Mouse (Mus musculus) liver, embryonic 16.5 days (tissue): ENCODE results near the gene Gm45717. TPM values are rescaled to one million over a fixed set of nuclear protein-coding genes. Genes with fewer than 3 reads are reported as not detected.
"Not testable (repeated sequence)": the region's sequence is repeated elsewhere in the genome, so short reads cannot be mapped to it uniquely, and the experiment has no call there.

Experiments used
- ATAC-seq: fragments of 200-750 bp; cut with Nextera tagmentation; 2 replicates; pipeline ENCODE4 v1.8.0; 2017; ENCODE audit warnings: low read depth, mild to moderate bottlenecking, moderate number of reproducible peaks, moderate library complexity
- H3K27ac ChIP-seq: fragments of 300-500 bp; sonication (generic); 2 replicates; pipeline ENCODE4 v1.5.1; 2014; ENCODE audit warnings: mild to moderate bottlenecking, low read length
- H3K27me3 ChIP-seq: fragments of 300-500 bp; sonication (generic); 2 replicates; pipeline ENCODE4 v1.6.1; 2014; ENCODE audit warnings: low read depth, low read length, mixed read lengths; ENCODE audit not compliant: control insufficient read depth, insufficient read depth
- H3K36me3 ChIP-seq: fragments of 300-500 bp; sonication (generic); 2 replicates; pipeline ENCODE4 v1.6.1; 2014; ENCODE audit warnings: mild to moderate bottlenecking; ENCODE audit not compliant: control insufficient read depth, insufficient read depth
- H3K4me1 ChIP-seq: fragments of 300-500 bp; sonication (generic); 2 replicates; pipeline ENCODE4 v1.6.1; 2014; ENCODE audit warnings: low read depth, low read length, mixed read lengths; ENCODE audit not compliant: control insufficient read depth
- H3K4me2 ChIP-seq: fragments of 300-500 bp; sonication (generic); 2 replicates; pipeline ENCODE4 v1.6.1; 2014; ENCODE audit warnings: low read depth, low read length, mixed read lengths
- H3K4me3 ChIP-seq: fragments of 300-500 bp; sonication (generic); 2 replicates; pipeline ENCODE4 v1.5.1; 2014; ENCODE audit warnings: low read depth, mild to moderate bottlenecking, low read length
- H3K9ac ChIP-seq: fragments of 300-500 bp; sonication (generic); 2 replicates; pipeline ENCODE4 v1.6.1; 2014; ENCODE audit warnings: low read depth, low read length
- H3K9me3 ChIP-seq: fragments of 300-500 bp; sonication (generic); replicated peaks from 2 replicates; pipeline ENCODE4 v1.6.1; 2016; ENCODE audit warnings: low read length; ENCODE audit not compliant: control insufficient read depth
- WGBS: fragments of 180-500 bp; shearing (Covaris S2); extraction: QIAGEN DNeasy Blood & Tissue Kit; methylation state at CpG from one replicate; pipeline ENCODE4 v1.1.7; 2014; ENCODE audit not compliant: insufficient replicate concordance; 5-methylcytosine and 5-hydroxymethylcytosine counted together
- polyA plus RNA-seq: library from polyadenylated mRNA; unstranded; fragments of >200 nt; fragmentation: Nextera tagmentation; extraction: Ambion mirVana; gene quantifications from 2 replicates; pipeline ENCODE4 v1.2.1, GENCODE M21; 2015

The Gm45717 gene
- polyA plus RNA-seq, 1 experiment from 2014 or later, result not detected

DNA sequence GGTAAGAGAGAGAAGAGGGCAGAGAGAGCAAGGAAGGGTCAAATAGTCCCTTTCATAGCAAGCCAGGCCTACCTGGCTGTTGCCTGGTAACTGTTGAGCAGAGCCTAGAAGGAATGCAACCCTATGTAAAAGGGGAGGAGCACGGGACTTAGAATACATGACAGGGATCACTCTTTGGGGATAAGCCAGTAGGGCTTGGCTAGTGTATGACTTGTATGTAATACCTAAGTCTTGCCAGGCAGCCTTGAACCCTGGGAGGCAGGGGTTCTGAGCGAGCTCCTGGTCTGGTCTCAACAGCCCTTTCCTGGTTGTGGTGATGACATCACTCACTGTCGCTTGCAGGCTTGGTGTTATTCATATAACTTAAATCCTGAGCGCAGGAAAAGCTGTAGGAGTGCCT, 33.3 kb upstream of the Gm45717 start:
- no peak overlapping the region for H3K27ac ChIP-seq
- no peaks in the 10 kb centered on the region for H3K9me3 ChIP-seq
- H3K27me3 ChIP-seq, result no peaks in the 10 kb centered on the region
- no peak overlapping the region for H3K4me3 ChIP-seq
- no peaks in the 10 kb centered on the region for H3K36me3 ChIP-seq
- WGBS, result 49% methylated on average over 4 of the region's 4 CpGs
- H3K9ac ChIP-seq, result no peak overlapping the region
- ATAC-seq, result no peak
- peaks cover 2% of the 10 kb centered on the region for H3K4me1 ChIP-seq
- no peak overlapping the region for H3K4me2 ChIP-seq

DNA sequence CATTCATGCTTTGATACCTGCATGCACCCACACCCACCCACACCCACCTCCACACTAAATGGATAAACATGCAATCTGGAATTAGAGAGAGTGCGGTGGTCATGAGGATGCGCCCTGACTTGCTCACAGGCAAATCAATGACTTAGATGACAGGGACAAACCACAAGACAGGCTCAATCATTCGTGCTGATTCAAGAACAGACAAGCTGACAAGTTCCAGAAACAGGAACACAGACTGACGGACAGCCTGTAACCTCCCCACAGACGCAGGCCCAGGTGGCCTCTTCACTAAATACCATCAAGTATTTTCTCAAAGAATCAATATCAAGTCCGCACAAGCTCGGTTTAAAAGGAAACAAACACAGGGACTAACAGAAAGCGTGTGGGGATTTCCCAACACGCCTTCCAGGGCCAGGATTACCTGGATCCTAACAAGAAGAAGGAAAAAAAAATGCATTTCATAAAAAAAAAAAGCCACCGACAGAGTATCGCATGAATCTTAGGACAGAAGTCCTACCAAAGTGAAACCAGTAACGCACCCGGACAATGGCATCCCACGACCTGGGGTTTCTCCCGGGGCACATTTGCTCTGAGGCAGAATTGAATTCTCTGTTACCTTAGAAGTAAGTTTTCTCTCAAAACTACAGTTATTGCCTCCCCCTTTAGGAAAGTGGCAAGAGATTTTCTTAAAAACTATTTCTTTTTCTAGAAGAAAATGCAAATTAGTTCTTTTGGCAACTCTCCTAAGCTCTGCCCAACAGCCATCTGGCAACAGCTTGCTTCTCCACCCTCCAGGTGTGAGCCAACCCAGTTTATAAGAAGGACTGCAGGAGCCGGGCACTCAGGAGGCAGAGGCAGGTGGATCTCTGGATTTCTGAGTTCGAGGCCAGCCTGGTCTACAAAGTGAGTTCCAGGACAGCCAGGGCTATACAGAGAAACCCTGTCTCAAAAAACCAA, 31.7 kb upstream of the Gm45717 start:
- no peak overlapping the region for H3K4me2 ChIP-seq
- no peak overlapping the region for H3K27ac ChIP-seq
- H3K4me1 ChIP-seq, result peaks cover 2% of the 10 kb centered on the region
- ATAC-seq, result no peak
- 52% methylated on average over 17 of the region's 17 CpGs for WGBS
- no peak overlapping the region for H3K4me3 ChIP-seq
- H3K9ac ChIP-seq, result no peak overlapping the region
- no peaks in the 10 kb centered on the region for H3K27me3 ChIP-seq
- no peaks in the 10 kb centered on the region for H3K36me3 ChIP-seq
- no peaks in the 10 kb centered on the region for H3K9me3 ChIP-seq

DNA sequence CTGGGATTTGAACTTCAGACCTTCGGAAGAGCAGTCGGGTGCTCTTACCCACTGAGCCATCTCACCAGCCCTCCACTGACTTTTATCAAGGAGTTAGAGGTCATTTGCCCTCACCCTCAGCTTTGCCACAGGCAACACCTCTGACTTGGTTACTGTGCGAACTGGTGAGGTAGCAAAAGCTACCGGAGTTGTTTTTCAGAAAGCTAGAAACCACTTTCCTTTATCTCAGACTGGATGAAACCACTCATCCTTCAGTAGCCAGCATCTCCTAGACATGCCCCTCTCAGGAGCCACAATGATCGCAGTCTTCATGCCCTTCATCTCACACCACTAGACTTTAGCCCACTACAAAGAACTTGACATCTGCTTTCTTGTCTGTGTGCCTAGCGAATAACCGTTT, 27.2 kb upstream of the Gm45717 start:
- Histone ChIP-seq H3K27me3 (no peaks in the 10 kb centered on the region), H3K9me3 (no peaks in the 10 kb centered on the region), H3K4me2 (no peak overlapping the region), H3K27ac (no peak overlapping the region), H3K36me3 (no peaks in the 10 kb centered on the region), H3K9ac (no peak overlapping the region), H3K4me1 (no peaks in the 10 kb centered on the region; the same call in 1 of the 2 replicates), H3K4me3 (no peak overlapping the region)
- WGBS, result 42% methylated on average over 7 of the region's 7 CpGs
- ATAC-seq, result no peak

DNA sequence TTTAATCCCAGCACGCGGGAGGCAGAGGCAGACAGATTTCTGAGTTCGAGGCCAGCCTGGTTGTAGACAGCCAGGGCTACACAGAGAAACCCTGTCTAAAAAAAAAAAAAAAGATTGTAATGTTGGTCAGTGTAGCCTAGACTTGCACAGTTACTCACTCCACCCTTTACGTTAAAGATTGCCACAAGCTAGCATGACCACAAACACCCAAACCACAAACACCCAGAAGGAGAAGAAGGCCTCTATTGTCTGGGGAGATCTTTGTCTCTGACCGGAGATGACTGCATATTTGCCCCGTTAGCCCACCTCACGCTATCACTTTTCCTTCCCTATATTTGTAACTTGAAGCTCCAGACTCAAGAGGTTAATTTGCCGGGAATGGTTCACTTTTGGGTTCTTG, 26.0 kb upstream of the Gm45717 start:
- no peak overlapping the region for H3K27ac ChIP-seq
- no peak overlapping the region for H3K4me3 ChIP-seq
- H3K4me2 ChIP-seq, result no peak overlapping the region
- 0 out of 2 replicates have a peak, but pooled peaks have one; percentile 35 for ATAC-seq
- H3K36me3 ChIP-seq, result no peaks in the 10 kb centered on the region
- H3K9ac ChIP-seq, result no peak overlapping the region
- no peaks in the 10 kb centered on the region for H3K4me1 ChIP-seq
- H3K9me3 ChIP-seq, result no peaks in the 10 kb centered on the region
- 25% methylated on average over 8 of the region's 8 CpGs for WGBS
- no peaks in the 10 kb centered on the region for H3K27me3 ChIP-seq

DNA sequence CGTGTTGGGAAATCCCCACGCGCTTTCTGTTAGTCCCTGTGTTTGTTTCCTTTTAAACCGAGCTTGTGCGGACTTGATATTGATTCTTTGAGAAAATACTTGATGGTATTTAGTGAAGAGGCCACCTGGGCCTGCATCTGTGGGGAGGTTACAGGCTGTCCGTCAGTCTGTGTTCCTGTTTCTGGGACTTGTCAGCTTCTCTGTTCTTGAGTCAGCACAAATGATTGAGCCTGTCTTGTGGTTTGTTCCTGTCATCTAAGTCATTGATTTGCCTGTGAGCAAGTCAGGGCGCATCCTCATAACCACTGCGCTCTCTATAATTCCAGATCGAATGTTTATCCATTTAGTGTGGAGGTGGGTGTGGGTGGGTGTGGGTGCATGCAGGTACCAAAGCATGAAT, 21.0 kb upstream of the Gm45717 start:
- 52% methylated on average over 9 of the region's 9 CpGs for WGBS
- not testable (repeated sequence) for H3K9me3 ChIP-seq, ATAC-seq, H3K9ac ChIP-seq, H3K27ac ChIP-seq, H3K4me1 ChIP-seq, H3K27me3 ChIP-seq, H3K4me3 ChIP-seq, H3K36me3 ChIP-seq, H3K4me2 ChIP-seq

DNA sequence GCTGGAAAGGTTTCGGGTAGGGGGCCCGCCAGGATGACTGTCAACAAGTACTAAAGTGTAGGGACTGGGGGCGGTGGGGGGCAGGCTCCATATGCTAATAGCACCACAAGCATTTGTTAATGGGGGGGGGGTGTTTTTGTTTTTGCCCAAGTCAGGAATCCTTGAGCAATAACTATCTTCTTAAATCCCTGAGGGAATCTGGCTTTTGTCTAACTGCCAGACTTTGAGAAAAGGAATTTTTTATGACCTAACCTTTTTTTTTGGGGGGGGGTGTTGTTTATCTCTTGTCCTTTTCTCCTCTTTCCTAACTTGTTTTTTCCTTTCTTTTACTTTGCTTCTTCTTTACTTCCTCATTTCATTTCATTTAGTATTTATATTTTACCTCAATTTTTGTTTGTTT, 19.7 kb upstream of the Gm45717 start:
- WGBS, result 48% methylated on average over 3 of the region's 3 CpGs
- H3K4me1 ChIP-seq, result no peaks in the 10 kb centered on the region; the same call in 1 of the 2 replicates
- H3K4me3 ChIP-seq, result no peak overlapping the region
- no peak overlapping the region for H3K9ac ChIP-seq
- H3K27me3 ChIP-seq, result no peaks in the 10 kb centered on the region
- no peak for ATAC-seq
- H3K27ac ChIP-seq, result no peak overlapping the region
- no peaks in the 10 kb centered on the region for H3K9me3 ChIP-seq
- no peaks in the 10 kb centered on the region for H3K36me3 ChIP-seq
- no peak overlapping the region for H3K4me2 ChIP-seq

DNA sequence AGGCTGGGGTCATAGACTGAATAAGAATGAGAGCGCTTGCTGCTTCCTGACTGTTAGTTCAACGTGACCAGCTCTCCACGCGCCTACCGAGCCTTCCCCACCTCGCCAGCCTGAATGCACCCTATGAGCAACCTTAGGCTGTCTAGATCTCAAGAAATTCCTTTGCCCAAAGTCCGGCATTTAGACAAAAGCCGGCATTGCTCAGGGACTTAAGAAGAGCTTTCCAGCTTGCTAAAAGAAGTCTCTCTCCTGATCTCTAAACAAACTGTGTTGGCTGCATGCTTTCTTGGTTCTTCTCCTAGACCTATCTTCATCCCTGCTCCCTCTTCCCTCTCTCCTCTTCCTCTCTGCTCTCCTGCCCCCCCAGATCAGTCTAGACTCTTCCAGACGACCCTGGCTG, 19.2 kb upstream of the Gm45717 start:
- H3K9me3 ChIP-seq, result no peaks in the 10 kb centered on the region
- ATAC-seq, result no peak
- H3K4me2 ChIP-seq, result no peak overlapping the region
- H3K27me3 ChIP-seq, result no peaks in the 10 kb centered on the region
- H3K4me3 ChIP-seq, result no peak overlapping the region
- H3K27ac ChIP-seq, result no peak overlapping the region
- WGBS, result 22% methylated on average over 9 of the region's 9 CpGs
- H3K36me3 ChIP-seq, result no peaks in the 10 kb centered on the region
- H3K4me1 ChIP-seq, result no peaks in the 10 kb centered on the region; the same call in 1 of the 2 replicates
- H3K9ac ChIP-seq, result no peak overlapping the region

DNA sequence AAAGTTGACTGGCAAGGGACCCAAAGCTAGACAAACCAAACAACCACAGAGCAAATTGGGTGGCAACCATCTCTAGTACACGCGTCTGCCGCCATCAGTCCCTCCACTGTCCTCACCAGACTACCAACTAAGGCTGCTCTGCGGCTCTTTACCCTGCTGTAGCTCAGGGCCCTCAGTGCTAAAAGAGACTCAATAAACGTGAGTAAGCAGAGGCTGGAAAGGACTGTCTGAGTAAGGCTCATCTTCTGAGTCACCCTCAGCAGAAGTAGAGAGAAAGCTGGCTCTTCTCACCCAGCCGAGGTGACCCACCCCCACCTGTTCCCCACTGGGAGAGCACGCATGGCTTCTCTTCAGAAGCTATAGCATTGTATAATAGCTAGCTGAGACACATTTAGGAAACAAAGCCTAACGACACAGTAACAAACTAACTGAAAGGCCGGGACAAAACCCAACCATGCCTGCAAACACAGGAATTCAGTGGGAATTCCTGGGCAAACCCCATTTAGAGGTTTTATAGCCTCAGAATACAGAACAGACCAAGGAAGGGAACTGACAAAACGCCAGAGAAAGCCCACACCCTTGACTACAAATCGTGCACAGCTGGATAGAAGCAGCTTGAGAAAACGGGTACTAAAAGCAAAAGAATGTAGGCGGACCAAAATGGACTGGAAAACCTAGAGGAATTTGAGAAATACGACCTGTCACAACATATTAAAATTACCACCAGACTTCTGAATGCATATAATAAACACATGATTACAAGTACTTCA, 17.8 kb upstream of the Gm45717 start:
- Histone ChIP-seq H3K4me2 (no peak overlapping the region), H3K9me3 (no peaks in the 10 kb centered on the region), H3K4me1 (no peaks in the 10 kb centered on the region; the same call in 1 of the 2 replicates), H3K36me3 (no peaks in the 10 kb centered on the region), H3K27me3 (no peaks in the 10 kb centered on the region), H3K27ac (no peak overlapping the region), H3K9ac (no peak overlapping the region), H3K4me3 (no peak overlapping the region)
- no peak for ATAC-seq
- WGBS, result 50% methylated on average over 14 of the region's 14 CpGs
